Comparison of ENCODE assay signal across 12 mouse cellular contexts in the genomic region with DNA sequence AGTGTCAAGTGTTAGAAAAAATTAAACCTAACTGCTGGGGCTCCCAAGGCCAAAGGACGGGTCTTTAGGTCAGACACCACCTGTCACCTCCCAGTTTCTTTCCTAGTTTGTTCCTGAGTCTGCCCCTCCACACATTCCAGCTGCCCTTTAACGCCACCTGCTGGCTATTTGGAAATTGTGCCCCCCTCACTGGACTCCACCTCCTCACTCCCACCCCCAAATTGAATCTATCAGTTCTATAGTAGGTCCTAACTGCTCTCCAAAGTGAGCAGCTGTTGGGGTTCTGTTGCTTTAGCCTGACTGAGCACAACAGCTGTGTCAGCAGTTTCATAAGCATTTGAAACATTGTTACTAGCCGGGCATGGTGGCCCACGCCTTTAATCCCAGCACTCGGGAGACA.
A peak's percentile ranks its signal among the peaks of the same experiment; 100 is the strongest.
DNase-seq lines count a peak whose midpoint lies in the region; ATAC-seq and TF ChIP-seq lines count a peak whose summit lies in the region.
"Had no signal": no experiment of that assay in that cellular context is flagged by ENCODE, and none has a peak within 500 bp of the region (broad histone marks: within the 10 kb centered on the region; RNA-seq: fewer than 3 reads in every experiment).

No protein-coding gene starts in this region.

- H3K27ac ChIP-seq in liver, adult 2 months (replicated peaks; ENCODE audit: insufficient read depth, low read depth, low read length), result no peak overlapping the region
- no peak overlapping the region for H3K27ac ChIP-seq in MEL (ENCODE audit: control insufficient read depth, low read depth, low read length)
- no peak overlapping the region for H3K27ac ChIP-seq in intestine, postnatal 0 days (ENCODE audit: low read depth, low read length)
- no peak overlapping the region for H3K27ac ChIP-seq in midbrain, embryonic 10.5 days (replicated peaks)
- H3K27ac ChIP-seq: heart, embryonic 13.5 days had no signal

- peaks cover 13% of the 10 kb centered on the region for H3K36me3 ChIP-seq in liver, adult 2 months (ENCODE audit: control insufficient read depth, insufficient read depth, low read length)
- H3K36me3 ChIP-seq in E14TG2a.4 (ENCODE audit: insufficient read depth, low read length) (peaks cover 90% of the 10 kb centered on the region), MEL (ENCODE audit: control insufficient read depth in 1 of 2, insufficient read depth in 2 of 2, low read length in 2 of 2) (no peaks in the 10 kb centered on the region)
- peaks cover 50% of the 10 kb centered on the region for H3K36me3 ChIP-seq in intestine, postnatal 0 days (ENCODE audit: control insufficient read depth, insufficient read depth)
- no peaks in the 10 kb centered on the region; the same call in 1 of the 2 replicates for H3K36me3 ChIP-seq in midbrain, embryonic 10.5 days

- no peaks in the 10 kb centered on the region for H3K79me2 ChIP-seq in liver, adult 2 months (ENCODE audit: control insufficient read depth, insufficient read depth, low read length)
- H3K79me2 ChIP-seq in MEL (ENCODE audit: control insufficient read depth, insufficient read depth, low read length, poor library complexity), result no peaks in the 10 kb centered on the region

- no peaks in the 10 kb centered on the region for H3K9me3 ChIP-seq in E14TG2a.4 (ENCODE audit: low read length)
- H3K9me3 ChIP-seq in MEL (replicated peaks; ENCODE audit: insufficient read depth, low read length), result no peaks in the 10 kb centered on the region
- no peaks in the 10 kb centered on the region for H3K9me3 ChIP-seq in intestine, postnatal 0 days (ENCODE audit: control insufficient read depth)
- H3K9me3 ChIP-seq in midbrain, embryonic 10.5 days (replicated peaks), result no peaks in the 10 kb centered on the region
- H3K9me3 ChIP-seq: heart, embryonic 13.5 days had no signal

- no peak for ATAC-seq in intestine, postnatal 0 days
- no peak for ATAC-seq in erythroblast, adult 5-6 weeks (replicated peaks; ENCODE audit: low FRiP score, poor library complexity, severe bottlenecking)
- ATAC-seq: forebrain, embryonic 16.5 days; inflammation-experienced regulatory T-cells, adult 6 months had no signal

- no peak overlapping the region for H3K4me2 ChIP-seq in intestine, postnatal 0 days (replicated peaks; ENCODE audit: low read depth)
- H3K4me2 ChIP-seq: heart, embryonic 13.5 days had no signal

- H3K4me1 ChIP-seq in liver, adult 2 months (ENCODE audit: control insufficient read depth, insufficient read depth, low read length), result no peaks in the 10 kb centered on the region
- H3K4me1 ChIP-seq in E14TG2a.4 (replicated peaks; ENCODE audit: low read depth, low read length) (peaks cover 61% of the 10 kb centered on the region), MEL (ENCODE audit: control insufficient read depth in 1 of 2, insufficient read depth in 2 of 2, low read length in 2 of 2) (no peaks in the 10 kb centered on the region)
- no peaks in the 10 kb centered on the region for H3K4me1 ChIP-seq in intestine, postnatal 0 days (replicated peaks; ENCODE audit: control insufficient read depth, insufficient read depth, low read length)
- 0 out of 2 replicates have a peak, but pooled peaks cover 2% of the 10 kb centered on the region for H3K4me1 ChIP-seq in midbrain, embryonic 10.5 days

- DNase-seq in liver, adult 2 months (ENCODE audit: extremely low read depth, low read depth, low spot score), result no peak
- DNase-seq in liver (no peak), MEL (ENCODE audit: low read depth, low spot score) (peak; percentile 6)
- no peak for DNase-seq in midbrain, embryonic 10.5 days (ENCODE audit: low spot score)
- DNase-seq: spleen, adult 18-20 months; thymus, postnatal 36 days had no signal

- H3K4me3 ChIP-seq in liver, adult 2 months (ENCODE audit: insufficient read depth, low read depth, low read length), result no peak overlapping the region
- H3K4me3 ChIP-seq in E14TG2a.4 (replicated peaks; ENCODE audit: low read length) (no peak overlapping the region), MEL (ENCODE audit: control insufficient read depth in 1 of 2, insufficient read depth in 1 of 2, low read depth in 2 of 2, low read length in 2 of 2) (no peak overlapping the region)
- no peak overlapping the region for H3K4me3 ChIP-seq in intestine, postnatal 0 days (ENCODE audit: low read depth, low read length)
- H3K4me3 ChIP-seq in midbrain, embryonic 10.5 days, result no peak overlapping the region
- H3K4me3 ChIP-seq: heart, embryonic 13.5 days had no signal

- no peak for TF ChIP-seq POLR2A in liver, adult 2 months (IDR thresholded peaks at IDR 0.05; ENCODE audit: extremely low read depth, insufficient read depth, low read length)
- TF ChIP-seq POLR2A in MEL (IDR thresholded peaks at IDR 0.05; ENCODE audit: control insufficient read depth in 1 of 2, insufficient read depth in 1 of 2, low read depth in 1 of 2, low read length in 2 of 2, poor library complexity in 1 of 2), result no peak

- WGBS in liver, adult 2 months, result 82% methylated on average over 5 of the region's 5 CpGs
- WGBS in intestine, postnatal 0 days, result 56% methylated on average over 5 of the region's 5 CpGs
- 64% methylated on average over 5 of the region's 5 CpGs for WGBS in midbrain, embryonic 10.5 days

- no peak overlapping the region for H3K9ac ChIP-seq in liver, adult 2 months (ENCODE audit: low read depth, low read length)
- no peak overlapping the region for H3K9ac ChIP-seq in MEL (ENCODE audit: control insufficient read depth, low read depth, low read length, poor library complexity, severe bottlenecking)
- H3K9ac ChIP-seq in intestine, postnatal 0 days (ENCODE audit: low read depth, low read length), result no peak overlapping the region
- H3K9ac ChIP-seq: heart, embryonic 13.5 days had no signal

- peak; percentile 20; the same call in 1 of the 2 replicates for TF ChIP-seq CTCF in liver, adult 2 months (IDR thresholded peaks at IDR 0.05; ENCODE audit: low read depth, low read length)
- TF ChIP-seq CTCF in E14TG2a.4 (conservative IDR thresholded peaks at IDR 0.05; ENCODE audit: low read length), result peak; percentile 71
- TF ChIP-seq CTCF in MEL (IDR thresholded peaks at IDR 0.05 in 2 of 3, conservative IDR thresholded peaks at IDR 0.05 in 1 of 3; ENCODE audit: control insufficient read depth in 1 of 3, insufficient read depth in 1 of 3, low read depth in 2 of 3, low read length in 3 of 3, poor library complexity in 1 of 3, severe bottlenecking in 1 of 3), result peak; percentile 19 to 30 (median 22); a peak in 5 of 6 replicates
- TF ChIP-seq CTCF in intestine, postnatal 0 days (IDR thresholded peaks at IDR 0.05; ENCODE audit: low read depth), result peak; percentile 70

- TF ChIP-seq EP300 in MEL (IDR thresholded peaks at IDR 0.05; ENCODE audit: low read depth in 1 of 2, low read length in 2 of 2), result no peak

- TF ChIP-seq RAD21 in MEL (IDR thresholded peaks at IDR 0.05; ENCODE audit: low read depth, low read length), result no peak

- no peaks in the 10 kb centered on the region for H3K27me3 ChIP-seq in liver, adult 2 months (ENCODE audit: control insufficient read depth, insufficient read depth, low read length)
- H3K27me3 ChIP-seq in E14TG2a.4 (ENCODE audit: insufficient read depth, low read length) (no peaks in the 10 kb centered on the region), MEL (ENCODE audit: control insufficient read depth in 1 of 2, insufficient read depth in 2 of 2, low read length in 2 of 2) (no peaks in the 10 kb centered on the region)
- no peaks in the 10 kb centered on the region for H3K27me3 ChIP-seq in intestine, postnatal 0 days (replicated peaks; ENCODE audit: control insufficient read depth, insufficient read depth, low read length)
- no peaks in the 10 kb centered on the region for H3K27me3 ChIP-seq in midbrain, embryonic 10.5 days (ENCODE audit: low read depth, poor library complexity, severe bottlenecking)
- H3K27me3 ChIP-seq: heart, embryonic 13.5 days had no signal

TF ChIP-seq in MEL, 35 proteins besides CTCF, POLR2A, EP300 and RAD21:
- TF ChIP-seq MAFK (IDR thresholded peaks at IDR 0.05; ENCODE audit: borderline replicate concordance, low read depth, low read length), result no peak
- TF ChIP-seq MAX (IDR thresholded peaks at IDR 0.05; ENCODE audit: low read length), result no peak
- no peak for TF ChIP-seq USF2 (IDR thresholded peaks at IDR 0.05; ENCODE audit: borderline replicate concordance in 1 of 2, insufficient read depth in 1 of 2, low read depth in 1 of 2, low read length in 2 of 2)
- no peak for TF ChIP-seq ZKSCAN1 (IDR thresholded peaks at IDR 0.05; ENCODE audit: low read depth, low read length)
- TF ChIP-seq UBTF (IDR thresholded peaks at IDR 0.05; ENCODE audit: borderline replicate concordance, insufficient read depth, low read depth, low read length), result no peak
- no peak for TF ChIP-seq USF1 (IDR thresholded peaks at IDR 0.05; ENCODE audit: low read depth, low read length)
- no peak for TF ChIP-seq GABPA (IDR thresholded peaks at IDR 0.05; ENCODE audit: low read depth, low read length)
- no peak for TF ChIP-seq ZC3H11A (IDR thresholded peaks at IDR 0.05; ENCODE audit: low read depth, low read length)
- no peak for TF ChIP-seq MYB (IDR thresholded peaks at IDR 0.05; ENCODE audit: low read depth, low read length)
- TF ChIP-seq ZNF384 (IDR thresholded peaks at IDR 0.05; ENCODE audit: low read depth, low read length), result no peak
- no peak for TF ChIP-seq ELF1 (IDR thresholded peaks at IDR 0.05; ENCODE audit: low read depth, low read length)
- TF ChIP-seq MYC (IDR thresholded peaks at IDR 0.05; ENCODE audit: low read depth, low read length), result no peak
- TF ChIP-seq TAL1 (IDR thresholded peaks at IDR 0.05; ENCODE audit: low read length), result no peak
- no peak for TF ChIP-seq KAT2A (conservative IDR thresholded peaks at IDR 0.05; ENCODE audit: low read depth, low read length)
- no peak for TF ChIP-seq CHD2 (IDR thresholded peaks at IDR 0.05; ENCODE audit: low read length)
- TF ChIP-seq JUND (IDR thresholded peaks at IDR 0.05; ENCODE audit: low read depth, low read length), result no peak
- TF ChIP-seq NRF1 (IDR thresholded peaks at IDR 0.05; ENCODE audit: insufficient read depth, low read depth, low read length, poor library complexity, severe bottlenecking), result no peak
- TF ChIP-seq TCF12 (IDR thresholded peaks at IDR 0.05; ENCODE audit: low read depth, low read length), result no peak
- TF ChIP-seq E2F4 (IDR thresholded peaks at IDR 0.05; ENCODE audit: borderline replicate concordance, low read depth, low read length), result no peak
TF ChIP-seq in MEL: peak in this region for 0.

Comparison
In these comparisons a context has a peak if more than half of its experiments do, and no peak if none do; other contexts are left out.
1. CTCF ChIP-seq: peak in every context shown above with its lines; median percentile 71 in E14TG2a.4; 70 in intestine, postnatal 0 days; 22 in MEL; 20 in liver, adult 2 months.